Mouse (Mus musculus) layer of hippocampus, adult 9-11 months (tissue): ENCODE measurements at regions not wholly inside any gene's neighbourhood (a gene's known extent, or its start where the extent isn't known, plus 50 kb on each side); places are given as distances from the start of the nearest gene placed in this dataset.

Experiments used
- DNase-seq: peaks from one replicate; pipeline ENCODE4 v3.0.0; 2022

GRCm38 (mm10) chr17:4311785-4312379, 615.8 kb upstream of the Nox3 start:
- DNase-seq = no peak

GRCm38 (mm10) chr17:4319141-4319540, 623.1 kb upstream of the Nox3 start:
- DNase-seq = no peak

GRCm38 (mm10) chr17:4328810-4329209, 632.7 kb upstream of the Nox3 start:
- DNase-seq = no peak

DNA sequence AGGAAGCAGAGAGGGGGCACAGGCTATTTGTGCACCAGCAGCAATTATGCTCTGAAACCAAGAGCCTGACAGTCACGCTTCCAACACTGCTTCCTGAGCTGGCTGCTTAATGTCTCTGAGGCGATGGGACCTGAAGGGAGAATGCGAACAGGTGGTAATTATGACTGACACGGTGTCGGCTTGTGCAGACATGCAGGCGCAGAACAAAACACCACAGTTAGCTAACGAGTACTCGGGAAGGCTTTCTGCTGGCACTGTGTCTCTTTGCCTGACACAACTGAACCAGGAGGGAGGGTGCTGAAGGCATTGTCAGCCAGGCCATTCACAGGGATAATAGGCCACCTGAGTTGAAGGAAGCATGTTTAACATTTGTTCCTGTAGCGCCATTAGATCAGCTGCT, 635.6 kb upstream of the Nox3 start:
- DNase-seq = no peak

DNA sequence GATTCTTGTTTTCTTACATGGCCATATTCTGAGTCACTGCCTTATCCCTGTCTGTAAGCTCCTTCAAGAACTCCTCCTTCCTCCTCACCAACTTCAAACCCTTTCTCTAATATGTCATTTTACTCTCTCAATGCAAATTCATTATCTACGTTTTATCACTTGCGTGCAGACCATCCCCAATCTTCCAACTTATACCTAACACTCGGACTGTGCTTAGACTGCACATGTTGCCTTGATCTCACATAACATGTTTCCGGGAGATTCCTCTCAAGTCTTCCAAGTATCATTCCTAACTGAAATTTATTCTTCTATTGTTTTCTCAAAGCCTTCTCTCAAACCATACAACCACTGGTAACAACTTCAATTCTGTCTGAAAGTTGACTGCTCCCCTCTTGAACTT, 637.0 kb upstream of the Nox3 start:
- DNase-seq = no peak

GRCm38 (mm10) chr17:4353018-4353417, 641.1 kb upstream of the Arid1b start:
- peak; percentile 27 for DNase-seq

DNA sequence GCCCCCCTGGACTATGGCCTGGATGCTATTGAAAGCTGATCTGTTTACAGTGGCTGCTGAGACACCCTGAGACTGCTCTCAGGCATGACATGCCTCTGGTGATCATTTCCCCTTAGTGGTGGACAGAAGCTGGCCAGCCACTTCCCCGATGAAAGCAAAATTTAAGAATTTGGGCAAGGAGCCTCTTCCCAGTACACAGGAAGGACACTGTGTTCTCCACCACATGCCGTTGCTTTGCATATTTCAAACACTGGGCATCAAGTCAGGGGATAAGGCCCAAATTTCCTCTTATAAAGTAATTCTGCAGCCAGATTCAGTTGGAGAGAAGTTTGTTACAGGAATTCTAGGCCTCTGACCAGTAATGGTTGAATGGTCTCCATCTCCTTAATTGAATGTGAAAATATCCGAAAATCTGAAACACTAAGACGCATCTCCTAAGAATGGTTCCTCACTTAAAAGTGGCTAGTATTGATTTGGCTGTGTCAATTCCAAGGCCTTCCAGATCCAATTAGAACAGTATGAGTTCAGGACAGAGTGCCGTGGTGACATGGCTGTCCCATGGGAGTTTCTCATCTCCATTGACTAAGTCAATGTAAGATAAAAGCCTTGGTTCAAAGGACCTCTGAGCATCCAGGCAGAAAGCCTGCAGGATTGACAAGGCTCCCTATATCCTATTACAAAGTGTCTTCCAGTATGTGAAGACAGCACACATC, 638.5 kb upstream of the Arid1b start:
- DNase-seq = no peak

- no peak for DNase-seq
Observed at GRCm38 (mm10) chr17:4360413-4361320, 633.5 kb upstream of the Arid1b start.

GRCm38 (mm10) chr17:4365811-4366210, 628.3 kb upstream of the Arid1b start:
- no peak for DNase-seq

- DNase-seq = no peak
Observed at GRCm38 (mm10) chr17:4380449-4380848, 613.7 kb upstream of the Arid1b start.

DNA sequence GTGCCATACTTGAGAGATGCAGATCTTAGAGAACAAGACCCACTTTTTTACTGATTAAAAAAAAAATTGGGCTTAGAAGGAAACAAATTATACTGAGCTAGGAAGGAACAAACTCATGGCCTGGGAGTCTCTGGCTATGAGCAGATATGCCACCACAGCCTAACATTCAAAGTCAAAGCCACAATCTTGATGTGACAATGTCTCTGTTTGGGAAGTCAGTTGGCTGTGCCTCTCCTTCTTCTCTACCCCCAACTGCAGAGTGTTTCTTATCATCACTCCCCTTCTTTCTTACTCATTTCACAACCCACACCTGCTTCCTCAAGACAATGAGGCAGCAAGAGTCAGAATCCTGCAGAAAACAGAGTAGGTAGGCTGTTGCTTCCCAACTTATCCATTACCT, 613.3 kb upstream of the Arid1b start:
- DNase-seq = no peak

- DNase-seq = peak; percentile 57
Observed at GRCm38 (mm10) chr17:4381896-4382685, 612.0 kb upstream of the Arid1b start.

DNA sequence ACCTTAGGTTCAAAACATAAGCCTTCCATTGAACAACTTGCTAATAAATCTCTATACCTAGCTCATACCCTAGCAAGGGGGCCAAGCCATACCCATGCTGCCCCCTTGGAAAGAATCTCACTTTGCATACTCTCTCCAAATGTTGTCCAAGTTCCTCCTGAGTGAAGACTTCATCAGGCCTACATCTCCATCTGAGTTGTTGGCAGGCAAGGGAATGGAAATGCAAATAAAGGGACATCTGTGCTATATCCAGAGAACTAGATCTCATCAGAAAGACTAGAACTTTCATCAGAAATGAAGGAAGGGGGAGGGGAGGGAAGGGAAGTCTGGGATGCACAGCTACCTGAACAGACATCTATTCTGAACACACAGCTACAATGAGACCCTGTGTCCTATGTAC, 611.4 kb upstream of the Arid1b start:
- peak; percentile 16 for DNase-seq

DNA sequence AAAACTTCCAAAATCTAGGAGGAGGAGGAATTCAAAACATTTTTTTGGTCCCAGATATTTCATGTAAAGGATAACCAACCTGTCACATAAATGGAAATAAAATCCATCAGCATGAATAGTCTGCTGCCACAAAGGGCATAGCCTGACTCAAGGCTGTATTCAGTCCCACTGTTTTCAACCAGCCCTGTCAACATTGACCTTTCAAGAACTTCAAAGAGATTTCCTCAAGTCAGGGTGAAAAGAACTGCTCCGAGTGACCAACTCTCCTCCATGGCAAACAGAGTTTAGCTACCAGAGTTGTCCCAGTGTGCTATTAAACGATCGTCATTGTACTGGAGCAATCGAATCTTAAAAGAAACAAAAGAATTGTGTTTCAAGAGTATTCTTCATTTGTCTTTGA, 606.5 kb upstream of the Arid1b start:
- no peak for DNase-seq

- no peak for DNase-seq
Observed at GRCm38 (mm10) chr17:4390012-4390411, 604.1 kb upstream of the Arid1b start.

- DNase-seq = no peak
Observed at GRCm38 (mm10) chr17:4390577-4390976, 603.6 kb upstream of the Arid1b start.

DNA sequence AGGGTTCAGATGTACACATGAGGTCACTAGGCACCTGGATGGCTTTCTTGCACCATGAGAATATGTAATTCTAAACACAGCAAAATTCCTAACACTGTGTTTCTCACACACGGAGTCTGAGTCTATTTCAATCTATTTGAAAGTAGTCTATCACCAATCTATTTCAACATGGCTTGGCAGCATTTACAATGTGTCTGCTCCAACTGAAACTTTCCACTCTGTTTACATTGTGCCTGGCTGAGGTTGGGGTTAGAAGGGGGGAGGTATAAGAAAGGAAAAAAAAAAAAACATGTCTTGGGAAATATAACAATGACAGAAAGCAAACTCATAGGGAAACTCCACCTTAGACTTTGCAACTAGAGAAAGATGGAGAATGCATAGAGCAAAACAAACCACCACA, 602.9 kb upstream of the Arid1b start:
- DNase-seq = no peak

DNA sequence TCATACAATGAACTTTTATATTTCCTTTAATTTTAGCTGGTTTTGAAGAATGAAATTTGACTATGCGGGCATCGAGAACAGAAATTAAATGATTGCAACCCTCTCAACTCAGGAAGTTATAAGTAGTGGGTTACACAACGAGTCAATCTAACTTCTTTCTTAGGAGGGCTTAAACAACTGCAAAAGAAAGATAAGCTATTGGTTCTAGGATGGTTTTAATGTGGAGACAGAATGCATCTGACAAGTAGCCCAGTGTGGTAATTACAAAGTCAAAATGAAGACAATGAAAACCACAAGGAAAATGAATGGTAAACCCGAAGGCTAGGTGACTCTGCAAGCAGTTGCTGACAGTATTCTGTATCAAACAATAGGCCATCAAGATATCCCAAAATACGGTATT, 598.0 kb upstream of the Arid1b start:
- no peak for DNase-seq

DNA sequence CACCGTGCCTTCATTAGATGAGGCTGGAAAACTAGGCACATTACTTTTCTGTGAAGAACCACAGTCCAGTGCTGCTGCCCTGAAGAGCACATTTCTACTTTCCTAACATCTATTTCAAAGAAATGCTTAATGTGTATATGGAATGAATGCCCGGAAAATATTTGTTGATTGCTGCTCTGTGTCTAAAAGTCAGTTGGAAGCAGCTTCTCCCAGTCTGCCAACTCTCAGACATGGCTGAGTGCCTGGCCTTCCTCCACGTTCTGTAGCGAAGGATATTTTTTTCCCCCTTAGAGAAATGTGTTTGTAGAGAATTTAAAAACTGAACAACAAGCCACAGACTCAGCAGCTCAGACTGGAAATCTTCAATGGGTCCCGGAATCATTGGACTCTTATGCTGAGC, 576.4 kb upstream of the Arid1b start:
- DNase-seq = no peak

GRCm38 (mm10) chr17:4424451-4425168, 569.5 kb upstream of the Arid1b start:
- DNase-seq = no peak

DNA sequence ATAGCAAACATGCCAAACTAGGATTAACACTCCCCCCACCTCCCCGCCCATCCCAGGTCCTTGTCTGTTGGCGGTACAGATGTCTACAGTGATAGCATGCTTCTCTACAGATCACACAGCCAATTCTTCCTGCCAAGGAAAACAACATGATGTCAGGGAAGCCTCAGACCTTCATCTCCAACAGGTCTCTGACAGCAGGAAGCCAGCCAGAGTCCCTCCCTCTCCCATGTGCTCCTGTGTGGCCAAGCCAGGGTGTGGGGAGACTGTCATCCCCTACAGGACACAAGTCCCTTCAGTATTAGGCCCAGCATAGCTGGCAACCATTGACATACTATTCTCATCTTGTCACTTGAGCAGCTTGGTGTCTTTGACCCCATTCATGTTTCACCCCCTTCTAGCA, 568.8 kb upstream of the Arid1b start:
- DNase-seq = no peak

- no peak for DNase-seq
Observed at GRCm38 (mm10) chr17:4429036-4429435, 565.1 kb upstream of the Arid1b start.
